Mouse (Mus musculus) urinary bladder, postnatal 36 days (tissue): ENCODE results near the gene Ss18l1.
A peak's percentile ranks its signal among the peaks of the same experiment; 100 is the strongest.

Experiments used
- DNase-seq, 2 experiments: peaks; one replicate each; pipeline ENCODE4 v3.0.0; 2022; ENCODE audit warnings: low spot score in 2 of 2, mixed read lengths in 1 of 2

Gene Ss18l1

GRCm38 (mm10) chr2:180117485-180118194 is 75.3 kb downstream of the Ss18l1 start:
- peak in 1 of 2 experiments; percentile 16 for DNase-seq

- peak; percentile 100 for DNase-seq
These were observed 76.5 kb downstream of the Ss18l1 start, which contains the start of gene Osbpl2 for GRCm38 (mm10) chr2:180118661-180119438. Gene Osbpl2, plus strand, starts transcription at chr2:180119306.
